Mouse (Mus musculus): ENCODE data around the gene Gm3776. TPM values are rescaled to one million over a fixed set of nuclear protein-coding genes. Genes with fewer than 3 reads are reported as not detected.
A peak's percentile ranks its signal among the peaks of the same experiment; 100 is the strongest.
"Not testable (repeated sequence)": the region's sequence is repeated elsewhere in the genome, so short reads cannot be mapped to it uniquely, and the experiment has no call there.

Gm3776 gene
- polyA plus RNA-seq, 1 experiment from 2014 or later = not detected

DNA sequence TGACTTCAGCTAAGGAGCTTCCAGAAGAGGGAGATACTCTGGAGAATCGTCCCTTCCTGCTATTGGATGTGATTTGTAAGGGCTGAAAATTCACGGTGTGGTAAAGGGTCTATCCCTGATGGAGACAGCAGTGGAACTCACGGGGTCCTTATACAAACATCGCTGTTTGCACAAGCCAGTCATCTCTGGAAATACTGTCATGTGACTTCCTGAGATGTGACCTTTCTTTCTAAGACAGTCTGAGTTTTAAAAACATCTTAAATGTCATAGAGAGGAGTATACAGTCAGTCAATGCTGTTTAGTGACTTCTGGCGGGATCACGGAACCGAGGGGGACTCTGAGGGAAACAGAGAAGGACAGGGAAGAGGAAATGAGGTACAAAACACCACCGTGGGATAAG lies 34.3 kb upstream of the Gm3776 start:
- Histone ChIP-seq H3K27ac (ENCODE audit: low read depth) (no peak overlapping the region), H3K36me3 (ENCODE audit: insufficient read depth) (no peaks in the 10 kb centered on the region), H3K27me3 (ENCODE audit: insufficient read depth, low read length) (no peaks in the 10 kb centered on the region), H3K9ac (no peak overlapping the region), H3K4me2 (no peak overlapping the region), H3K4me1 (ENCODE audit: insufficient read depth) (no peaks in the 10 kb centered on the region), H3K4me3 (ENCODE audit: low read depth, low read length) (no peak overlapping the region), H3K9me3 (ENCODE audit: low read depth, low read length) (no peaks in the 10 kb centered on the region)
- no peak for TF ChIP-seq CTCF (IDR thresholded peaks at IDR 0.05; ENCODE audit: low read depth)
- no peak for ATAC-seq (ENCODE audit: insufficient read depth)
- WGBS = 53% methylated on average over 8 of the region's 8 CpGs
- DNase-seq = no peak

DNA sequence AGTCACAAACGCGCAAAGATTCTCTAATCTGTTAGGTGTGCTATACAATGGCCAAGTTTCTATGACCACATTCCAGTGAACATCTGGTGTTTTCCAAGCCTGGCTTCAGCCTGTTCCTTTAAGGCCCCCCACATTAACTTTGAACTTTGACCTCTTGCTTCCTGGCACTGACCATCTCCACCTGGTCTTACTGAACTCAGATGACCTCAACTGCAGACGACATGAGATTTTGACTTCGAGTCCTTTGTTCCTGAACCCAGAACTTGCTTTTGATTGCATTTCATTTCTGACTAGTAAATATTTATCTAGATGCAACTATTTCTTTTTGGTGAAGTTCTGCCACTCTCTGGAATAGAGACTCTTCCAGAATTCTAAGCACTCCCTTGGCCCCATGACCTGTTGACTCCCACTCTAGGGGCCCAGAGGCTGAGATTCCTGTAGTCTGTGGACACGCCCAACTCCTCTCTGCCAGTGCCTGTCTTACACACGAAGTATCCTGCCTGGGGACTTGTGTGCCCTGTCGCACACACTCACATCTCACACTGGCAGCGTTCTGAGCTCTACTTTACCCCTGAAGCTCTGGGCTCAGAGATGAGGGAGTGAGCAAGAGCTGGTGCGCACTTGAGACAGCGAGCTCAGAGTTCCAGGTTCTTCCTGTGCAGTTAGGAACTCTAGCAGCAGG lies 33.6 kb upstream of the Gm3776 start:
- Histone ChIP-seq H3K9ac (no peak overlapping the region), H3K36me3 (ENCODE audit: insufficient read depth) (no peaks in the 10 kb centered on the region), H3K9me3 (ENCODE audit: low read depth, low read length) (no peaks in the 10 kb centered on the region), H3K4me3 (ENCODE audit: low read depth, low read length) (no peak overlapping the region), H3K4me2 (no peak overlapping the region), H3K4me1 (ENCODE audit: insufficient read depth) (no peaks in the 10 kb centered on the region), H3K27me3 (ENCODE audit: insufficient read depth, low read length) (no peaks in the 10 kb centered on the region), H3K27ac (ENCODE audit: low read depth) (no peak overlapping the region)
- DNase-seq (no peak), ATAC-seq (ENCODE audit: insufficient read depth) (no peak)
- TF ChIP-seq CTCF (IDR thresholded peaks at IDR 0.05; ENCODE audit: low read depth) = no peak
- WGBS = 58% methylated on average over 10 of the region's 10 CpGs

DNA sequence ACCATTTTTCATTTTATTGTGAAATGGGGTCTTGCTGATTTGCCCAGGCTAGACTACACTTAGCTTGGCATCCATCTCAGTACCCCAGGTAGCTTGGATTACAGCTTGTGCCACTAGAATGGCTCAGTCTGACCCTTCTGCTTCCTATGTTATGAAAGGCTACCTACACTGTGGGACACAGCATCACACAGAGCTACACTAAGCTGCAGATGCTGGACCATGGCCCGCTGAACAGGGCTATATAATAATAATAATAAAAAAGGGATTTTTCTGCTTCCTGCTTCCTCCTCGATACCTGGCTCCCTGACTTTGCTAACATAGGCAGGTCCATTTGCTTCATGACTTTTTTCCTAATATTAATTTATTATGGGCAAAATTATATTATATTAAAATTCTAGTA lies 32.5 kb upstream of the Gm3776 start:
- WGBS = 85% methylated on average over 2 of the region's 2 CpGs
- Histone ChIP-seq H3K4me3 (ENCODE audit: low read depth, low read length) (no peak overlapping the region), H3K27ac (ENCODE audit: low read depth) (no peak overlapping the region), H3K36me3 (ENCODE audit: insufficient read depth) (no peaks in the 10 kb centered on the region), H3K27me3 (ENCODE audit: insufficient read depth, low read length) (no peaks in the 10 kb centered on the region), H3K4me2 (no peak overlapping the region), H3K4me1 (ENCODE audit: insufficient read depth) (no peaks in the 10 kb centered on the region), H3K9ac (no peak overlapping the region), H3K9me3 (ENCODE audit: low read depth, low read length) (no peaks in the 10 kb centered on the region)
- DNase-seq = no peak
- ATAC-seq (ENCODE audit: insufficient read depth) = no peak
- TF ChIP-seq CTCF (IDR thresholded peaks at IDR 0.05; ENCODE audit: low read depth) = no peak

DNA sequence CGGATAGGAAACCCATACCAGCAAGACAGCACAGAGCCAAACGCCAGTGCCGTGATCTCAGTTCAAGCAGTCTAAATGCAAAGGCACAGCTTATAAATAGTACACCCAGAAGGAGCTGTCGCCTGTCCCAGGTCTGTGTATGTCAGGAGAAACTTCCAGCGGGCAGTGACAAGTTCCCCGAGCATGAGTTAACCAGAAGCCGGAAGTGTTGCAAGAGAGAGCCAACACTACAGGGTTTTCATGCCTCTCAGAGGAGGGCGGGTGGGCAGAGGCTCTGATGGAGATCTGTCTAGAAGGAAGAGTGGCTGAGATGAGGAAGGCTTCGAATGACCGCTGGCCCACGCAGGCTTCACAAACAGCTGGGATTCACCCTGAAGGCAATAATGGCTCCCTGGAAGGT lies 31.6 kb upstream of the Gm3776 start:
- Histone ChIP-seq H3K4me2 (no peak overlapping the region), H3K27me3 (ENCODE audit: insufficient read depth, low read length) (no peaks in the 10 kb centered on the region), H3K9me3 (ENCODE audit: low read depth, low read length) (no peaks in the 10 kb centered on the region), H3K9ac (no peak overlapping the region), H3K36me3 (ENCODE audit: insufficient read depth) (no peaks in the 10 kb centered on the region), H3K27ac (ENCODE audit: low read depth) (no peak overlapping the region), H3K4me1 (ENCODE audit: insufficient read depth) (no peaks in the 10 kb centered on the region), H3K4me3 (ENCODE audit: low read depth, low read length) (no peak overlapping the region)
- TF ChIP-seq CTCF (IDR thresholded peaks at IDR 0.05; ENCODE audit: low read depth) = no peak
- 66% methylated on average over 11 of the region's 11 CpGs for WGBS
- ATAC-seq (ENCODE audit: insufficient read depth) (no peak), DNase-seq (no peak)

DNA sequence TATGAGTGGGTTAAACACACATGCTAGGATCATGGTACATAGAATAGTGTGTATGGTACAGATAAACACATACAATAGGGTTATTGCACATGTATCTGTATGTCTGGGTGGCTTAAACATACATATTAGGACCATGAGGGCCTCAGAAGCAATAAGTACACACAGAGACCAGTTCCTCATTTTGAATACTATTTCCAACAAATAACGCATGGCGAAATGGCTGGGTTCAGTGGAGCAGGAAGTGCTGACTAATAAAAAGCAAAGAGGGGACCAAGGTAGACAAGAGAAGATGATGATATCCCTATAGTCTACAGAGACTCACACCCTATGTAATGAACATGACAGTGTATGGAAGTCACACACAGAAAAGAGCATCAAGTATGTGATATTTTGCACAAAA lies 28.8 kb upstream of the Gm3776 start:
- H3K4me2 ChIP-seq = no peak overlapping the region
- no peak for TF ChIP-seq CTCF (IDR thresholded peaks at IDR 0.05; ENCODE audit: low read depth)
- ATAC-seq (ENCODE audit: insufficient read depth) = no peak

DNA sequence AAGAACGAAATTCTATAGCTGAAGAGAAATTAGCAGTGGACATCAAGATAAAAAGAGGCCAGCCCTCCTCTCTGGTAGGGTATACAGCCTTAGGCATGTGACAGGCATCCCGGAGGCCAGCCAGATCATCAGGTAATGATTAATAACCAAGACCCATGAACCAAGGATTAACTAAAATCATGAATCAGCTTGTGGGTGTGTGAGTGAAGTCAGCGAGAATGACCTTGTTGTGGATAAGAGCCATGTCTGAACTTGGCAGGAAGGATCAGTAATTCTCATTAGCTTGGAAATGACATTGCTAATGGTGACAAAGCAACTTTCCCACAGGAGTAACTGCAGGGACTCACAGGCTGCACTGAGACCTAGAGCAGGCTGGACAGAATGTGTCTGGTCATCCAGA lies 27.3 kb upstream of the Gm3776 start:
- H3K4me2 ChIP-seq; H3K36me3 ChIP-seq (ENCODE audit: insufficient read depth); H3K4me3 ChIP-seq (ENCODE audit: low read depth, low read length); H3K4me1 ChIP-seq (ENCODE audit: insufficient read depth); H3K9me3 ChIP-seq (ENCODE audit: low read depth, low read length); DNase-seq; ATAC-seq (ENCODE audit: insufficient read depth); H3K27me3 ChIP-seq (ENCODE audit: insufficient read depth, low read length); H3K27ac ChIP-seq (ENCODE audit: low read depth); H3K9ac ChIP-seq: not testable (repeated sequence)
- WGBS = 42% methylated on average over 3 of the region's 3 CpGs

More for the DNA sequence above, 28.8 kb upstream of the Gm3776 start:
- no peak overlapping the region for H3K4me3 ChIP-seq (ENCODE audit: low read depth, low read length)
- no peaks in the 10 kb centered on the region for H3K4me1 ChIP-seq (ENCODE audit: insufficient read depth)
- no peak overlapping the region for H3K9ac ChIP-seq
- no peaks in the 10 kb centered on the region for H3K36me3 ChIP-seq (ENCODE audit: insufficient read depth)
- DNase-seq = no peak
- WGBS = 96% methylated on average over 2 of the region's 2 CpGs
- H3K9me3 ChIP-seq (ENCODE audit: low read depth, low read length) = no peaks in the 10 kb centered on the region
- H3K27ac ChIP-seq (ENCODE audit: low read depth) = no peak overlapping the region
- no peaks in the 10 kb centered on the region for H3K27me3 ChIP-seq (ENCODE audit: insufficient read depth, low read length)

DNA sequence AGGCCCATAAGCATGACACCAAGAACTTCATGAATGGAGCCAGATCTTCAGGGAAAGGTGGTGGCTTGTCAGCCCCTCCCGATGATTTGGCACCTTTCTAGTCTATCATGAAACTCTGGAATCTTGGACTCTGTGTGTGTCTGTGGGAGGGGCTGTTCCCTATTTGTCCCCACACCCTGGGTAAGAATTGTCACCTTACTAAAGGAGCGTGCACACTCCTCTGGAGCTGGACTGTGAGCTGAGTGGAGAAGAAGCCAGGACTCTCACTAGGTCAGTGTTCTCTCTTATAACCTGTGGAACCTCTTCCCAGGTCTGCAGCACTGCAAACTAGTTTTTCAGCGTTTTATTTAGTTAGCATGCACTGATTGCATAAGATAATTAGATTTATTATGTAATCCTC lies 26.5 kb upstream of the Gm3776 start, which contains the start of gene Gsta1:
TSS of gene Gsta1 (plus strand) at position 196 of the 400 bp plus-strand sequence.
- H3K9ac ChIP-seq; H3K4me1 ChIP-seq (ENCODE audit: insufficient read depth); DNase-seq; ATAC-seq (ENCODE audit: insufficient read depth); H3K9me3 ChIP-seq (ENCODE audit: low read depth, low read length); H3K27ac ChIP-seq (ENCODE audit: low read depth); H3K4me3 ChIP-seq (ENCODE audit: low read depth, low read length); H3K36me3 ChIP-seq (ENCODE audit: insufficient read depth); H3K27me3 ChIP-seq (ENCODE audit: insufficient read depth, low read length); H3K4me2 ChIP-seq: not testable (repeated sequence)
- 66% methylated on average over 1 of the region's 3 CpGs for WGBS

DNA sequence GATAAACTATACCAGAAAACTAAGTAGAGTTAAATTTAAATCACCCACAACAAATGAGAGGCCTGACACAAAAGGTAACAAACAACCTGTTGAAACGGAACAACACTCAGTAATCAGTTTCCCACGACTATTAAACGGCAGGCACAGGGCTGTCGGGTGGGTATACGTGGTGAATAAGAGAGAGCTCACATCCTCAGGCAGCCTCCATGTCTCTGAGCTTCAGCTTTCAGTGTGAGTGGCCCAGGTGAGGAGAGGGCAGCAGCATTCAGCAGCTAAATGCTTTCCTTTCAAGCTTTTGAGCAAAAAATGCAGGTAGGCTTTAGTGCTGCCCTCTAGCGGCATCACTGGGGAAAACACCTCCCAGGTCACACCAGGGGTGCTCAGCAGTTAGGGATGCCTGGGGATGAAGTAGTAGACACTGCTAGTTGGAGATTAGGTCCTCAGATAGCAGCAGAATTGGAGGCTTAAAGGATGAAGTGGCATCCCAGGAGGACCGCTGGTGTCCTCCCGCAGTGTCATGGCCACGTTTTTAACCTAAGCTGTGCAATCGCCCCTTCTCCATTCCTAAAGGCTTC lies 23.7 kb upstream of the Gm3776 start:
- H3K27me3 ChIP-seq (ENCODE audit: insufficient read depth, low read length); H3K9me3 ChIP-seq (ENCODE audit: low read depth, low read length); H3K27ac ChIP-seq (ENCODE audit: low read depth); H3K4me2 ChIP-seq; H3K4me3 ChIP-seq (ENCODE audit: low read depth, low read length); H3K4me1 ChIP-seq (ENCODE audit: insufficient read depth); H3K9ac ChIP-seq; H3K36me3 ChIP-seq (ENCODE audit: insufficient read depth); DNase-seq; ATAC-seq (ENCODE audit: insufficient read depth): not testable (repeated sequence)
- WGBS = no CpG with 5 or more reads among the region's 10 CpGs

DNA sequence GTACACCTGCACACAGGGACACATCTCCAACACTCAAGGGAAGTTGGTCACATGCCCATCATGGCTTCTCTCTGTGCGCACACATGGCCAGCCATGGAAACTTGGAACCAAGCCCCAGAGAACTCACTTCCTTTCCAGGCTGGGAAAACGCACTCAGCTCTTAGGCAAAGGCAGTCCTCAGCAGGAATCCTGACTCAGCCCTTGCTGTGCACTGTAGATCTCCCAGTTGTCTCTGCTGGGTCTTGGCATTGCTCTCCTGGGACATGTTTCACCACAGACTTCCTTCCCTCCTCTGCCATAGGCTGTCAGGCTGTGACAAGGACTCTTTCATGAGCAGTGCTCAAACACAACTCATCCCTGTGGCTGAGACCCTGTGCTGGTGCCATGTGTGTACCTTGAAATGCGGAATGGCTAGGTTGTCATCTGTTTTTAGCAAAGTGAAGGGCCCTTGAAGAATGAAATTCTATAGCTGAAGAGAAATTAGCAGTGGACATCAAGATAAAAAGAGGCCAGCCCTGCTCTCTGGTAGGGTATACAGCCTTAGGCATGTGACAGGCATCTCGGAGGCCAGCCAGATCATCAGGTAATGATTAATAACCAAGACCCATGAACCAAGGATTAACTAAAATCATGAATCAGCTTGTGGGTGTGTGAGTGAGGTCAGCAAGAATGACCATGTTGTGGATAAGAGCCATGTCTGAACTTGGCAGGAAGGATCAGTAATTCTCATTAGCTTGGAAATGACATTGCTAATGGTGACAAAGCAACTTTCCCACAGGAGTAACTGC lies 1.1 kb upstream of the Gm3776 start:
- not testable (repeated sequence) for H3K27ac ChIP-seq (ENCODE audit: low read depth); H3K4me1 ChIP-seq (ENCODE audit: insufficient read depth); H3K4me3 ChIP-seq (ENCODE audit: low read depth, low read length); H3K36me3 ChIP-seq (ENCODE audit: insufficient read depth); H3K4me2 ChIP-seq; H3K27me3 ChIP-seq (ENCODE audit: insufficient read depth, low read length); H3K9me3 ChIP-seq (ENCODE audit: low read depth, low read length); ATAC-seq (ENCODE audit: insufficient read depth); H3K9ac ChIP-seq
- 60% methylated on average over 4 of the region's 4 CpGs for WGBS
- DNase-seq = peak; percentile 3

Data from lung, embryonic 14.5 days (tissue).